Mouse (Mus musculus): Measurements from ENCODE around the gene Dock4. TPM values are rescaled to one million over a fixed set of nuclear protein-coding genes. Genes with fewer than 3 reads are reported as not detected.

Dock4 gene
- polyA plus RNA-seq, 2 experiments: 7.7 to 12.2 TPM

GRCm38 (mm10) chr12:40568365-40568885 is 122.7 kb downstream of the Dock4 start:
- Histone ChIP-seq H3K4me3 (replicated peaks; ENCODE audit: low read length) (no peak overlapping the region), H3K4me1 (ENCODE audit: control insufficient read depth, insufficient read depth, low read length) (peaks cover 14% of the 10 kb centered on the region), H3K9ac (ENCODE audit: low read depth, low read length, severe bottlenecking) (no peak overlapping the region), H3K27me3 (ENCODE audit: control insufficient read depth, insufficient read depth, low read length) (no peaks in the 10 kb centered on the region), H3K27ac (replicated peaks; ENCODE audit: low read depth, low read length) (no peak overlapping the region), H3K36me3 (ENCODE audit: control insufficient read depth, insufficient read depth, low read length) (no peaks in the 10 kb centered on the region), H3K9me3 (ENCODE audit: control insufficient read depth, low read length) (no peaks in the 10 kb centered on the region), H3K4me2 (replicated peaks; ENCODE audit: low read depth, low read length, severe bottlenecking) (no peak overlapping the region)
- DNase-seq (ENCODE audit: low spot score): no peak
- TF ChIP-seq POLR2A (IDR thresholded peaks at IDR 0.05; ENCODE audit: borderline replicate concordance, extremely low read depth, insufficient read depth, insufficient read length): no peak
- ATAC-seq (ENCODE audit: low FRiP score, low read depth): no peak
- 59% methylated on average over 4 of the region's 4 CpGs for WGBS

- 46% methylated on average over 9 of the region's 9 CpGs for WGBS
- Histone ChIP-seq H3K27me3 (ENCODE audit: control insufficient read depth, insufficient read depth, low read length) (no peaks in the 10 kb centered on the region), H3K27ac (replicated peaks; ENCODE audit: low read depth, low read length) (no peak overlapping the region), H3K4me2 (replicated peaks; ENCODE audit: low read depth, low read length, severe bottlenecking) (no peak overlapping the region), H3K9me3 (ENCODE audit: control insufficient read depth, low read length) (no peaks in the 10 kb centered on the region), H3K4me1 (ENCODE audit: control insufficient read depth, insufficient read depth, low read length) (peaks cover 12% of the 10 kb centered on the region), H3K9ac (ENCODE audit: low read depth, low read length, severe bottlenecking) (no peak overlapping the region), H3K36me3 (ENCODE audit: control insufficient read depth, insufficient read depth, low read length) (no peaks in the 10 kb centered on the region), H3K4me3 (replicated peaks; ENCODE audit: low read length) (no peak overlapping the region)
- DNase-seq (ENCODE audit: low spot score) (no peak), ATAC-seq (ENCODE audit: low FRiP score, low read depth) (no peak)
- TF ChIP-seq POLR2A (IDR thresholded peaks at IDR 0.05; ENCODE audit: borderline replicate concordance, extremely low read depth, insufficient read depth, insufficient read length): no peak
These were observed 123.5 kb downstream of the Dock4 start for GRCm38 (mm10) chr12:40568971-40569968.

GRCm38 (mm10) chr12:40570250-40570649 is 124.5 kb downstream of the Dock4 start:
- ATAC-seq (ENCODE audit: low FRiP score, low read depth): no peak
- no peak overlapping the region for H3K9ac ChIP-seq (ENCODE audit: low read depth, low read length, severe bottlenecking)

DNA sequence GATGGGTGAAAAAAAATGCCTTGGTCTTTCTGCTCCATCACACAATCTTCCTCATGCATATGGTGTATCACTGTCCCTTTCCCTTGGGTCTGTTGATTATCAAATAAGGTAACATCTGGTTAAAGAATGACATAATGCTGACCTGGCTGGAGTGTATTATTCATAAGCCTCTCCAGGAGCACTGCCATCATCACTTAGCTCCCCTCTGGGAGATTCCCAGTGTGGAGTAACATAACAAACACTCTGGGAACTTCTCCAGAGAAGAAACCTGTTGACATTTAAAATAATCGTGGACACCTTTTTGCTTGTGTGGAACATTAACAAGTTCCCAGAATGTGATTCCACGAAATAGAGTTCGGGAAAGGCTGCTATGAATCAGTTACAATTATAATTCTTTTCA is 128.3 kb downstream of the Dock4 start:
- no peak for TF ChIP-seq POLR2A (IDR thresholded peaks at IDR 0.05; ENCODE audit: borderline replicate concordance, extremely low read depth, insufficient read depth, insufficient read length)
- no peak overlapping the region for H3K4me3 ChIP-seq (replicated peaks; ENCODE audit: low read length)
- H3K27me3 ChIP-seq (ENCODE audit: control insufficient read depth, insufficient read depth, low read length): no peaks in the 10 kb centered on the region
- no peak overlapping the region for H3K4me2 ChIP-seq (replicated peaks; ENCODE audit: low read depth, low read length, severe bottlenecking)
- H3K9me3 ChIP-seq (ENCODE audit: control insufficient read depth, low read length): no peaks in the 10 kb centered on the region
- no peaks in the 10 kb centered on the region for H3K36me3 ChIP-seq (ENCODE audit: control insufficient read depth, insufficient read depth, low read length)
- H3K4me1 ChIP-seq (ENCODE audit: control insufficient read depth, insufficient read depth, low read length): peaks cover 4% of the 10 kb centered on the region; the same call in 1 of the 2 replicates
- ATAC-seq (ENCODE audit: low FRiP score, low read depth) (no peak), DNase-seq (ENCODE audit: low spot score) (peak; percentile 42)
- H3K9ac ChIP-seq (ENCODE audit: low read depth, low read length, severe bottlenecking): no peak overlapping the region
- no peak overlapping the region for H3K27ac ChIP-seq (replicated peaks; ENCODE audit: low read depth, low read length)
- WGBS: 58% methylated on average over 3 of the region's 3 CpGs

More at GRCm38 (mm10) chr12:40570250-40570649, 124.5 kb downstream of the Dock4 start:
- 12% methylated on average over 1 of the region's 1 CpGs for WGBS
- H3K27me3 ChIP-seq (ENCODE audit: control insufficient read depth, insufficient read depth, low read length): no peaks in the 10 kb centered on the region
- peaks cover 12% of the 10 kb centered on the region for H3K4me1 ChIP-seq (ENCODE audit: control insufficient read depth, insufficient read depth, low read length)
- no peaks in the 10 kb centered on the region for H3K36me3 ChIP-seq (ENCODE audit: control insufficient read depth, insufficient read depth, low read length)
- H3K4me2 ChIP-seq (replicated peaks; ENCODE audit: low read depth, low read length, severe bottlenecking): no peak overlapping the region
- H3K27ac ChIP-seq (replicated peaks; ENCODE audit: low read depth, low read length): no peak overlapping the region
- H3K9me3 ChIP-seq (ENCODE audit: control insufficient read depth, low read length): no peaks in the 10 kb centered on the region
- DNase-seq (ENCODE audit: low spot score): no peak
- H3K4me3 ChIP-seq (replicated peaks; ENCODE audit: low read length): no peak overlapping the region
- no peak for TF ChIP-seq POLR2A (IDR thresholded peaks at IDR 0.05; ENCODE audit: borderline replicate concordance, extremely low read depth, insufficient read depth, insufficient read length)

DNA sequence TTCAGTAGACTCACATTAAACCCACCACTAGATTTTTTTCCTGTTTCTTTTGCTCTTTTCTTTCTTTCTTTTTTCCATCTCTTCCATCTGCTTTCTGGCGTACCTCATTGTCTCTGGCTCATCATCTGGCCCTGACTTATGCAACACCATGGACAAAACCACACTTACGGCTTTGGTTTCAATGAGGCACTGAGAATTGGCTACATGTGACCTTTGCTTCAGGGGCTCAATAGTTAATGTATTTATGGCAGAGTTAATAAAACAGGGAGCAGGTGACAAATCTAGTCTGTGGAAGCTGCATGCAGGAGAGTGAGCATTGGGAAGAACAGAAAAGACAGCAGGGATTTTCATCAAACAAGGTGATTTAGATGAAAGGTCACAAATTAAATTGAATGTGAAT is 131.0 kb downstream of the Dock4 start:
- no peak for DNase-seq (ENCODE audit: low spot score)
- no peak overlapping the region for H3K4me3 ChIP-seq (replicated peaks; ENCODE audit: low read length)
- peaks cover 13% of the 10 kb centered on the region for H3K4me1 ChIP-seq (ENCODE audit: control insufficient read depth, insufficient read depth, low read length)
- no peak overlapping the region for H3K27ac ChIP-seq (replicated peaks; ENCODE audit: low read depth, low read length)
- no peaks in the 10 kb centered on the region for H3K9me3 ChIP-seq (ENCODE audit: control insufficient read depth, low read length)
- H3K9ac ChIP-seq (ENCODE audit: low read depth, low read length, severe bottlenecking): no peak overlapping the region
- WGBS: 80% methylated on average over 2 of the region's 2 CpGs
- ATAC-seq (ENCODE audit: low FRiP score, low read depth): no peak
- no peak overlapping the region for H3K4me2 ChIP-seq (replicated peaks; ENCODE audit: low read depth, low read length, severe bottlenecking)
- no peaks in the 10 kb centered on the region for H3K27me3 ChIP-seq (ENCODE audit: control insufficient read depth, insufficient read depth, low read length)
- H3K36me3 ChIP-seq (ENCODE audit: control insufficient read depth, insufficient read depth, low read length): no peaks in the 10 kb centered on the region
- no peak for TF ChIP-seq POLR2A (IDR thresholded peaks at IDR 0.05; ENCODE audit: borderline replicate concordance, extremely low read depth, insufficient read depth, insufficient read length)

Measured in limb, embryonic 14.5 days (tissue).